Mouse (Mus musculus): Measurements from ENCODE around the gene Zfp324. TPM values are rescaled to one million over a fixed set of nuclear protein-coding genes. Genes with fewer than 3 reads are reported as not detected.

The Zfp324 gene
- polyA plus RNA-seq, 1 experiment = 1.5 TPM

DNA sequence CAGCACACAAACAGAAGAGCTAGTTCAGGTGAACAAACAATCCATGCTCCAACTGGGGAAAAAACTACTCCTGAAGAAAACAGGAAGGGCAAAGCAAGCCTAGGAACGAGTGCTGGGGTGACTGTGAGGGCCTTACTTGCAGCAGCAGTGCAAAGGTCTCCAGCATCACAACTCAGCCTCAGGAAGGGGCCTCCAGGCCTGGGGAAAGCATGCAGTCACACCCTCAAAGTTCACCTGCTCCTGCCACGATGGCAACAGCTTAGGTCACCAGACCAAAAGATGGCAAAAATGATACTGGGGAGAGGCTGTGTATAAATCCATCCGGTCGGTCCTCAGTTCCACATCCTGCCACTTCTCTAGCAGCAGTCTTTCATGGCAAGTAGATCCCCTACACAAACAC lies 6.7 kb upstream of the Zfp324 start:
- H3K9me3 ChIP-seq (replicated peaks; ENCODE audit: control insufficient read depth, insufficient read depth, low read length, poor library complexity, severe bottlenecking) = no peaks in the 10 kb centered on the region
- H3K4me3 ChIP-seq (ENCODE audit: low read depth, low read length) = no peak overlapping the region
- no peaks in the 10 kb centered on the region for H3K27me3 ChIP-seq (ENCODE audit: control insufficient read depth, insufficient read depth, low read length, poor library complexity, severe bottlenecking)
- no peaks in the 10 kb centered on the region for H3K4me1 ChIP-seq (ENCODE audit: control insufficient read depth, insufficient read depth, low read length)
- 0 out of 2 replicates have a peak overlapping the region, but pooled peaks have one; percentile 0 for H3K27ac ChIP-seq (ENCODE audit: insufficient read depth, low read length)
- H3K9ac ChIP-seq (ENCODE audit: low read depth, poor library complexity, severe bottlenecking) = no peak overlapping the region
- H3K36me3 ChIP-seq (ENCODE audit: control insufficient read depth, insufficient read depth, low read length, poor library complexity, severe bottlenecking) = no peaks in the 10 kb centered on the region
- TF ChIP-seq EP300 (IDR thresholded peaks at IDR 0.05; ENCODE audit: insufficient read depth, low read depth, low read length) (no peak), POLR2A (IDR thresholded peaks at IDR 0.05; ENCODE audit: insufficient read depth, low read length) (no peak), CTCF (IDR thresholded peaks at IDR 0.05; ENCODE audit: low read depth, low read length) (no peak)

DNA sequence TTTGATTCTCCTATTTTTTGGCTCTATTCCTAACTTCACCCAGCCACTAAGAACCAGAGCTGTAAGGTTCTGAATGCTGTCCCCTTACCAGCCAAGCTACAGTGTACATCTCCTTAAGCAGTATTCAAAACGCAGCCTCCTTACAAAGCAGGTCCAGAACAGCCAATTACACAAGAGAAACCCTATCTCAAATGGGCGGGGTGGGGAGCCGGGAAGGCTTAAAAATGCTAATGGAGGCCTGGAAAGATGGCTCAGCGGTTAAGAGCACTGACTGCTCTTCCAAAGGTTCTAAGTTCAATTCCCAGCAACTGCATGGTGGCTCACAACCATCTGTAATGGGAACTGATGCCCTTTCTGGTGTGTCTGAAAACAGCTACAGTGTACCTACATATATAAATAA lies 5.9 kb upstream of the Zfp324 start:
- Histone ChIP-seq H3K4me1 (ENCODE audit: control insufficient read depth, insufficient read depth, low read length) (no peaks in the 10 kb centered on the region), H3K27me3 (ENCODE audit: control insufficient read depth, insufficient read depth, low read length, poor library complexity, severe bottlenecking) (no peaks in the 10 kb centered on the region), H3K9ac (ENCODE audit: low read depth, poor library complexity, severe bottlenecking) (no peak overlapping the region), H3K4me3 (ENCODE audit: low read depth, low read length) (no peak overlapping the region), H3K9me3 (replicated peaks; ENCODE audit: control insufficient read depth, insufficient read depth, low read length, poor library complexity, severe bottlenecking) (no peaks in the 10 kb centered on the region), H3K27ac (ENCODE audit: insufficient read depth, low read length) (0 out of 2 replicates have a peak overlapping the region, but pooled peaks have one; percentile 0), H3K36me3 (ENCODE audit: control insufficient read depth, insufficient read depth, low read length, poor library complexity, severe bottlenecking) (no peaks in the 10 kb centered on the region)
- no peak for TF ChIP-seq POLR2A (IDR thresholded peaks at IDR 0.05; ENCODE audit: insufficient read depth, low read length)
- TF ChIP-seq CTCF (IDR thresholded peaks at IDR 0.05; ENCODE audit: low read depth, low read length) = no peak
- TF ChIP-seq EP300 (IDR thresholded peaks at IDR 0.05; ENCODE audit: insufficient read depth, low read depth, low read length) = no peak

DNA sequence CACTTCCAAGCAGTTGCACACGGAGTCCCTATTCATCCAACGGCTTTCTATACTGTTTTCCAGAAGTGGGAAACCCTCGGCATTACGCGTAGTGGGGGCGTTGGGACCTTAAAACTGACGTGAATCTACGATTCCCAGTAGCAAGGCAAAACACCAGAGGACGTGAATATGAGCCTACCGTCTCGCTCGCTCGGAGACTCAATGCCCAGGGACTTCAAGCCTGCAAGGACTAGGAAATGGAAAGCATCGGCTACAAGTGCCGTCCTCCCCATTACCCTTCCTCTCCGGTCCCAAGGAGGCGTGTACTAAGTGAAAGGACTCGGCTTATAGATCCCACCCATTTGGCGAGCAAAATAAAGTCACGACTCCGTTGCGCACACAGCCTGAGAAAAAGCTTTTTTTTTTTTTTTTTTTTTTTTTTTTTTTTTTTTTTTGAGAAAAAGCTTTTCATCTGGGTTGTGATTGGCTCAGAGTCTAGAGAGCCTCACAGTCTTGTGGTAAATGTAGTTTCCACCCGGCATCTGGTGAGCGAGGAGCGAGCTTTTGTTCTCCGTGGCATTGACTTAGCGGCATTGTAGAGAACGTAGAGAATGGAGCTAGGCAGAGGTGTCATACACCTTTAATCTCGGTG lies 4.0 kb upstream of the Zfp324 start:
- Histone ChIP-seq H3K9ac (ENCODE audit: low read depth, poor library complexity, severe bottlenecking) (peak overlapping the region; percentile 62), H3K9me3 (replicated peaks; ENCODE audit: control insufficient read depth, insufficient read depth, low read length, poor library complexity, severe bottlenecking) (no peaks in the 10 kb centered on the region), H3K4me3 (ENCODE audit: low read depth, low read length) (peak overlapping the region; percentile 65), H3K27ac (ENCODE audit: insufficient read depth, low read length) (no peak overlapping the region), H3K36me3 (ENCODE audit: control insufficient read depth, insufficient read depth, low read length, poor library complexity, severe bottlenecking) (no peaks in the 10 kb centered on the region), H3K4me1 (ENCODE audit: control insufficient read depth, insufficient read depth, low read length) (no peaks in the 10 kb centered on the region), H3K27me3 (ENCODE audit: control insufficient read depth, insufficient read depth, low read length, poor library complexity, severe bottlenecking) (no peaks in the 10 kb centered on the region)
- no peak for TF ChIP-seq EP300 (IDR thresholded peaks at IDR 0.05; ENCODE audit: insufficient read depth, low read depth, low read length)
- TF ChIP-seq POLR2A (IDR thresholded peaks at IDR 0.05; ENCODE audit: insufficient read depth, low read length) = no peak
- TF ChIP-seq CTCF (IDR thresholded peaks at IDR 0.05; ENCODE audit: low read depth, low read length) = no peak

DNA sequence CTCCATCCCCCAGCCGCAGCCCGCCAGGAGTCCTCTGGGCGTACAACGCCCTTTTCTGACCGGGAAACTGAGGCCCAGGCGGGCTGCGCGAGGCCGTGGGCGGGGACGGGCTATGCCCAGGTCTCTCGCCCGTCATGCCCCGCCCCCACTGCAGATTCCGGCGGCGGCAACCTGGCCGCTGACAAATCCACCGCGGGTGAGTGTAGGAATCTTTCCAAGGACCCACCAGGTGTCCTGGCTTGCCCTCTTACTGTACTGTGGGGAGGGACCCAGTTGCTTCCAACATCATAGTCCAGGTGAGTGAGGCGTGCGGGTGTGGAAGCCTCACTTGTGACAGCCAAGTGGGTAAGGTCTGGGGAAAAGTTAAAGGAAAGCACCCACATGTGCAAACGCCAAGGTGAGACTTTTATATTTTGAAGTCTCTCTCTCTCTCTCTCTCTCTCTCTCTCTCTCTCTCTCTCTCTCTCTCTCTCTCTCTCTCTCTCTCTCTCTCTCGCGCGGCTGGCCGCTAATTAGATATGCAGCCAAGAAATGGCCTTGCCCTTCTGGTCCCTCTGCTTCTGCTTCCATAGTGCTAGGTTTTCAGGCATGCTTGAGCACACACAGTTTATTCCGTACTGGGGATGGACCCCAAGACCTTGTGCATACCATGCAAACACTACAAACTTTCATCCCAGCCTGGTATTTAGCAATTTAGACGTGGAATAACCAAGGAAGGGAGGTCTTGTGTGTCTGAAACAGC lies 637 bp downstream of the Zfp324 start:
- TF ChIP-seq CTCF (IDR thresholded peaks at IDR 0.05; ENCODE audit: low read depth, low read length) (no peak), POLR2A (IDR thresholded peaks at IDR 0.05; ENCODE audit: insufficient read depth, low read length) (no peak), EP300 (IDR thresholded peaks at IDR 0.05; ENCODE audit: insufficient read depth, low read depth, low read length) (no peak)
- Histone ChIP-seq H3K4me3 (ENCODE audit: low read depth, low read length) (peak overlapping the region; percentile 75), H3K27me3 (ENCODE audit: control insufficient read depth, insufficient read depth, low read length, poor library complexity, severe bottlenecking) (no peaks in the 10 kb centered on the region)

DNA sequence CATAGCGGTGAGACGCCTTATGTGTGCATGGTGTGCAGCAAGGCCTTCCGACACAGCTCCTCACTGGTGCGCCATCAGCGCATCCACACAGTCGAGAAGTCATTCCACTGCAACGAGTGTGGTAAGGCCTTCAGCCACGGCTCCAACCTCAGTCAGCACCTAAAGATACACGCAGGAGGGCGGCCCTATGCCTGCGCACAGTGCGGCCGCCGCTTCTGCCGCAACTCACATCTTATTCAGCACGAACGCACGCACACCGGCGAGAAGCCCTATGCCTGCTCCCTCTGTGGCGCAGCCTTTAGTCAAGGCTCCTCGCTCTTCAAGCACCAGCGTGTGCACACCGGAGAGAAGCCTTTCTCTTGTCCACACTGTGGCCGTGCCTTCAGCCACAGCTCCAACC lies 5.3 kb downstream of the Zfp324 start:
- Histone ChIP-seq H3K9me3 (replicated peaks; ENCODE audit: control insufficient read depth, insufficient read depth, low read length, poor library complexity, severe bottlenecking) (no peaks in the 10 kb centered on the region), H3K4me1 (ENCODE audit: control insufficient read depth, insufficient read depth, low read length) (no peaks in the 10 kb centered on the region), H3K36me3 (ENCODE audit: control insufficient read depth, insufficient read depth, low read length, poor library complexity, severe bottlenecking) (no peaks in the 10 kb centered on the region), H3K27me3 (ENCODE audit: control insufficient read depth, insufficient read depth, low read length, poor library complexity, severe bottlenecking) (no peaks in the 10 kb centered on the region), H3K9ac (ENCODE audit: low read depth, poor library complexity, severe bottlenecking) (peak overlapping the region; percentile 4), H3K27ac (ENCODE audit: insufficient read depth, low read length) (no peak overlapping the region), H3K4me3 (ENCODE audit: low read depth, low read length) (peak overlapping the region; percentile 43)
- TF ChIP-seq POLR2A (IDR thresholded peaks at IDR 0.05; ENCODE audit: insufficient read depth, low read length) = peak; percentile 9
- no peak for TF ChIP-seq EP300 (IDR thresholded peaks at IDR 0.05; ENCODE audit: insufficient read depth, low read depth, low read length)

More for the DNA sequence above, 637 bp downstream of the Zfp324 start:
- Histone ChIP-seq H3K36me3 (ENCODE audit: control insufficient read depth, insufficient read depth, low read length, poor library complexity, severe bottlenecking) (no peaks in the 10 kb centered on the region), H3K4me1 (ENCODE audit: control insufficient read depth, insufficient read depth, low read length) (no peaks in the 10 kb centered on the region), H3K27ac (ENCODE audit: insufficient read depth, low read length) (peak overlapping the region; percentile 16; the same call in 1 of the 2 replicates), H3K9ac (ENCODE audit: low read depth, poor library complexity, severe bottlenecking) (peak overlapping the region; percentile 67), H3K9me3 (replicated peaks; ENCODE audit: control insufficient read depth, insufficient read depth, low read length, poor library complexity, severe bottlenecking) (no peaks in the 10 kb centered on the region)

All from ES-Bruce4 (cell line).